Mouse (Mus musculus) forebrain, embryonic 14.5 days (tissue): ENCODE data around the gene Ano2. TPM values are rescaled to one million over a fixed set of nuclear protein-coding genes. Genes with fewer than 3 reads are reported as not detected.

Source experiments
- ATAC-seq: fragments of 200-750 bp; cut with Nextera tagmentation; 2 replicates; pipeline ENCODE4 v1.8.0; 2017; ENCODE audit warnings: mild to moderate bottlenecking, moderate library complexity
- DNase-seq: peaks from one replicate; pipeline ENCODE4 v3.0.0-alpha.2; 2015; ENCODE audit warnings: low spot score
- H3K27ac ChIP-seq: fragments of 300-500 bp; sonication (generic); 2 replicates; pipeline ENCODE4 v1.5.1; 2014; ENCODE audit warnings: low read depth, mild to moderate bottlenecking, control low read depth, low read length, moderate library complexity
- H3K27me3 ChIP-seq: fragments of 300-500 bp; sonication (generic); replicated peaks from 2 replicates; pipeline ENCODE4 v1.6.1; 2014; ENCODE audit warnings: low read length, control low read depth, mixed read lengths; ENCODE audit not compliant: control insufficient read depth, insufficient read depth
- H3K36me3 ChIP-seq: fragments of 300-500 bp; sonication (generic); 2 replicates; pipeline ENCODE4 v1.6.1; 2014; ENCODE audit warnings: low read length, control low read depth; ENCODE audit not compliant: control insufficient read depth, insufficient read depth
- H3K4me1 ChIP-seq: fragments of 300-500 bp; sonication (generic); 2 replicates; pipeline ENCODE4 v1.6.1; 2014; ENCODE audit warnings: antibody characterized with exemption, low read length, control low read depth; ENCODE audit not compliant: control insufficient read depth, insufficient read depth
- H3K4me2 ChIP-seq: fragments of 300-500 bp; sonication (generic); 2 replicates; pipeline ENCODE4 v1.6.1; 2014; ENCODE audit warnings: mild to moderate bottlenecking, control low read depth, low read length
- H3K4me3 ChIP-seq: fragments of 300-500 bp; sonication (generic); 2 replicates; pipeline ENCODE4 v1.5.1; 2014; ENCODE audit warnings: low read depth, low read length, control low read depth
- H3K9ac ChIP-seq: fragments of 300-500 bp; sonication (generic); 2 replicates; pipeline ENCODE4 v1.6.1; 2014; ENCODE audit warnings: mild to moderate bottlenecking, low read length, control low read depth, moderate library complexity
- H3K9me3 ChIP-seq: fragments of 300-500 bp; sonication (generic); replicated peaks from 2 replicates; pipeline ENCODE4 v1.6.1; 2016; ENCODE audit warnings: low read length, control low read depth, mixed read lengths; ENCODE audit not compliant: control insufficient read depth
- WGBS: fragments of 180-500 bp; shearing (Covaris S2); extraction: QIAGEN DNeasy Blood & Tissue Kit; methylation state at CpG from one replicate; pipeline ENCODE4 v1.1.7; 2014; 5-methylcytosine and 5-hydroxymethylcytosine counted together
- polyA plus RNA-seq: library from polyadenylated mRNA; unstranded; fragments of >200 nt; fragmentation: Nextera tagmentation; extraction: Ambion mirVana; gene quantifications from 2 replicates; pipeline ENCODE4 v1.2.1, GENCODE M21; 2014

Gene Ano2
- polyA plus RNA-seq, 1 experiment from 2014 or later: 0.10 TPM

DNA sequence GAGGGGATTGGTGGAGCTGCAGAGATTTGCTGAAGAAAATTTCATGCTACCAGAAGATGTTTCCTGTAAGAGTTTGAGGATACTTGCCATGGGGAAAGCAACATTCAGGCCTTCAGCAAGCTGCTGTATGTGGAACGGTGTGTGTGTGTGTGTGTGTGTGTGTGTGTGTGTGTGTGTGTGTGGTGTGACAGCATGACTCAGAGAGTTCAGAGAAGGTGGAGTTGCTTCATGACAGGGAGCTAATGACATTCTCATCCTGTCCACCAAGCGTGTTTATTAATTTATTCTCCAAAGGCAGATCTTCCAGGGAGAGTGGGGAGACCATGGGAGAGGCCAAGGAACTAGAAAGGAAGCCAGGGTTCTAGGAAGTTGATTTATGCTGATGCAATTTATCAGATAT, 26.3 kb upstream of the Ano2 start:
- Histone ChIP-seq H3K27ac (no peak overlapping the region), H3K9ac (no peak overlapping the region), H3K27me3 (no peaks in the 10 kb centered on the region), H3K9me3 (no peaks in the 10 kb centered on the region), H3K4me1 (no peaks in the 10 kb centered on the region), H3K36me3 (no peaks in the 10 kb centered on the region), H3K4me2 (no peak overlapping the region), H3K4me3 (no peak overlapping the region)
- no peak for ATAC-seq
- WGBS: 88% methylated on average over 2 of the region's 2 CpGs
- no peak for DNase-seq

DNA sequence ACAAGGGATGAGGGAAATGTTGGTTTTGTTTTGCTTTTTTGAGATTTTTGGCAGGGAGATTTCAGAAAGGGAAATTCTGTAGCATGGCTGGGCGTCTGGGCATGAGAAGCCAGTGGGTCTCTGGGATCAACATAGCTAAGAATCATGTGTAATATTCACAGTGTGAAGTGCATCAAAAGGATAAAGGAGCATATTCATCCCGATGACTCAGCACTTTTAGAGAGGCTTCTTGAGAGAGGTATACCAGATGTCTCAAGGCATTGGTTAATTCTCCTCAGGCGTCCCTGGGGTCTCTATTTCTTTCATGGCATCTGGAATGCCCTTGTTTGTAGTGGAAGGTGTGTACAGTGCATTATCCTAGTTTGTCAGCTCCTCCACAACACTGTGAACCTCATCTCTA, 18.4 kb upstream of the Ano2 start:
- 83% methylated on average over 3 of the region's 3 CpGs for WGBS
- no peaks in the 10 kb centered on the region for H3K36me3 ChIP-seq
- H3K27me3 ChIP-seq: no peaks in the 10 kb centered on the region
- H3K9me3 ChIP-seq: no peaks in the 10 kb centered on the region
- no peak for ATAC-seq
- H3K27ac ChIP-seq: no peak overlapping the region
- H3K4me2 ChIP-seq: no peak overlapping the region
- H3K4me3 ChIP-seq: no peak overlapping the region
- DNase-seq: no peak
- no peaks in the 10 kb centered on the region for H3K4me1 ChIP-seq
- no peak overlapping the region for H3K9ac ChIP-seq

DNA sequence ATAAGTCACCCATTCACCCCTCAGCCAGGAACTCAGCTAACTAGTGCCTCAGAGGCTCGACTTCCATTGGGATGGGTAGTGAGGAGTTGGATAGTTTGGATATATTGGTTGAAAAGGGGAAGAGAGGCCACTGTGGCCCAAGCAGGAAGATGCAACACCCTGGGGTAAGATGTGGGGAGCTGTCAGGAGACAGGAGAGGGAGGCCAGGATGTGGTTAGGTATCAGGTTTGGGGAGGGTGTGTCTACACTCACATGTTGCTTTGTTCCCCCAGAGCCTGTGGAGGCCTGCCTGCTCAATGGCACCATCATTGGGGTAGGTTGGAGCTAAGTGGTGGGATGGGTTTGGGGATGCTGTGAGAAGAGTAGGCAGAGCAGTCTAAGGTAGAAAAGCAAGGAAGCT, 11.7 kb upstream of the Ano2 start:
- H3K4me2 ChIP-seq: no peak overlapping the region
- H3K36me3 ChIP-seq: no peaks in the 10 kb centered on the region
- ATAC-seq: no peak
- WGBS: 62% methylated on average over 1 of the region's 1 CpGs
- H3K27ac ChIP-seq: no peak overlapping the region
- H3K27me3 ChIP-seq: no peaks in the 10 kb centered on the region
- no peaks in the 10 kb centered on the region for H3K9me3 ChIP-seq
- no peak overlapping the region for H3K4me3 ChIP-seq
- no peak for DNase-seq
- no peaks in the 10 kb centered on the region for H3K4me1 ChIP-seq
- no peak overlapping the region for H3K9ac ChIP-seq

DNA sequence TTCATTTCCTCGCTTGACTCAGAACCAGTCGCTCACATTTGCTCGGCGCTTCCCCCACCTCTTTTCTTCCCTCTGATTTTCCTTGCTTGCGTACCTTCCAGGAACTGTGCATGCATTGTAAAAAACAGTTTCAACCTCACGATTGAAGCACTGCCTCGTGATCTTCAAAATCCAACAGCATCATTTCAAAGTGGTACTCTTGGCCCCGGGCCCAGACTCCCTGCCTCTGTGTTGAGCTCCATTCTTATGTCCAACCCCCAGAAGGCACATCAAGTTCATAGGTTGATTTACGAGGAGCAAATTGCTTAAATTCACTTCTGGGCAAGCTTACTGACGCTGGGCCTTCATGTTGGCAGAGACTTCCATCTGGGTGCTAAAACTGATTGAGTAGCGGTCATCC, 9.6 kb upstream of the Ano2 start:
- no peak overlapping the region for H3K27ac ChIP-seq
- H3K36me3 ChIP-seq: no peaks in the 10 kb centered on the region
- H3K9me3 ChIP-seq: no peaks in the 10 kb centered on the region
- no peak overlapping the region for H3K4me2 ChIP-seq
- no peak for ATAC-seq
- no peak overlapping the region for H3K9ac ChIP-seq
- DNase-seq: no peak
- no peak overlapping the region for H3K4me3 ChIP-seq
- WGBS: 78% methylated on average over 11 of the region's 11 CpGs
- H3K27me3 ChIP-seq: no peaks in the 10 kb centered on the region
- no peaks in the 10 kb centered on the region for H3K4me1 ChIP-seq

DNA sequence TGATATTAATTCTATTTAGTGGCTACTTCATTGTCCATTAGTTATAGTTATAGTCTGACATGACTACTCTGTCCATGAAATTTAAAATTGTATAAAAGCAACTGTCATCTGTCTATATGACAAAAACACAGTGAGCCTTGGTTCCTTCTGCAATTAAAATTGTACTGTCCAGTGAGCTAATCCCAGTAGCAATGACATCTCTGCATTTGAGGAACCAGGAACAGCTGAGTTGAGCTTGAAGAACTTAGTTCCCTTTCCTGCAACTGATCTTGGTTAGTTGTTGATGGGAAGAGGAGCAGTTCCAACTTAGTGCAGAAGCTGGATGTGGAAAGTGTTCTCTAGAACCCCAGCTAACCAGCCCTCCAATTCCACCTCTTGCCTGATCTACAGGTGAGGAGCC, 4.8 kb upstream of the Ano2 start:
- Histone ChIP-seq H3K27me3 (no peaks in the 10 kb centered on the region), H3K9me3 (no peaks in the 10 kb centered on the region), H3K36me3 (no peaks in the 10 kb centered on the region), H3K27ac (no peak overlapping the region), H3K4me1 (peaks cover 6% of the 10 kb centered on the region), H3K9ac (no peak overlapping the region), H3K4me2 (no peak overlapping the region), H3K4me3 (no peak overlapping the region)
- DNase-seq (no peak), ATAC-seq (no peak)

DNA sequence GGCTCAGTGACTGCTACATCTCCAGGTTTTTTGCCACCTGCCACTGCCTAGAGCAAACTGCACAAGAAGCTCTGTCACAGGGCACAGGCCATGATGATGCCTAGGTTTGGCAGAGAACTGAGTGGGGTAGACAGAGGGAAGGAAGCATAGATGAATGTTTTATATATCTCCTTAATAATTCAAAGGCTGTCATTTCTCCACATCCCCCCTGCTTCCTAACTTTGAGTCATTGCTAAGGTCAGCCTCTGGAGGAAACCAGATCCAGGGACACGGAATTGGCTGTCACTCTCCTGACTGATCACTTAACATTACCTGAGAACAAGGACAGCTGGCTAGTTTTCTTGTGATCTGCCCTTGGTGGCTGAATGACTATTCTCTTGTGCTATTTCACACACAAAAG, 2.2 kb upstream of the Ano2 start:
- no peak overlapping the region for H3K4me2 ChIP-seq
- H3K27ac ChIP-seq: no peak overlapping the region
- H3K9me3 ChIP-seq: no peaks in the 10 kb centered on the region
- no peaks in the 10 kb centered on the region for H3K27me3 ChIP-seq
- no peaks in the 10 kb centered on the region for H3K36me3 ChIP-seq
- H3K9ac ChIP-seq: no peak overlapping the region
- ATAC-seq: no peak
- H3K4me3 ChIP-seq: no peak overlapping the region
- no peak for DNase-seq
- peaks cover 9% of the 10 kb centered on the region for H3K4me1 ChIP-seq
- 63% methylated on average over 1 of the region's 1 CpGs for WGBS

DNA sequence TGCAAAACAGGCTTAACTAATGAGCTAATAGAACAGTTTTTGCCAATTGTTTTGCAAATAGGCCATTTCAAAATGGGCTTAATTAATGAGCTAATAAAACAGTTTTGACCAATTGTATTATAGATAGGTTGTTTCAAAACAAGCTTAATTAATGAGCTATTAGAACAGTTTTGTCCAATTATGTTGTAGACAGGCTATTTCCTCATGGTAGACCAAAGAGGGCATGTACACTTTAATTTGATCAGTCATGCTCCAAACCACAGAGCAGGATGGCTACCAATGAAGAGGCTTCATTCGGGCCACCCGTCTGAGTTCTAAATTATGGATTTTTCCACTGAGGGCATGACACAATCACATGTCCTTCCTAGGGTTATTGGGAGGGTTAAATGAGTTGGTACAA, 10.9 kb downstream of the Ano2 start:
- H3K4me2 ChIP-seq: no peak overlapping the region
- ATAC-seq: no peak
- no peaks in the 10 kb centered on the region for H3K27me3 ChIP-seq
- no peaks in the 10 kb centered on the region for H3K36me3 ChIP-seq
- H3K27ac ChIP-seq: no peak overlapping the region
- no peaks in the 10 kb centered on the region for H3K4me1 ChIP-seq
- no peak overlapping the region for H3K9ac ChIP-seq
- H3K9me3 ChIP-seq: no peaks in the 10 kb centered on the region
- no peak overlapping the region for H3K4me3 ChIP-seq
- WGBS: 95% methylated on average over 2 of the region's 2 CpGs
- DNase-seq: no peak

DNA sequence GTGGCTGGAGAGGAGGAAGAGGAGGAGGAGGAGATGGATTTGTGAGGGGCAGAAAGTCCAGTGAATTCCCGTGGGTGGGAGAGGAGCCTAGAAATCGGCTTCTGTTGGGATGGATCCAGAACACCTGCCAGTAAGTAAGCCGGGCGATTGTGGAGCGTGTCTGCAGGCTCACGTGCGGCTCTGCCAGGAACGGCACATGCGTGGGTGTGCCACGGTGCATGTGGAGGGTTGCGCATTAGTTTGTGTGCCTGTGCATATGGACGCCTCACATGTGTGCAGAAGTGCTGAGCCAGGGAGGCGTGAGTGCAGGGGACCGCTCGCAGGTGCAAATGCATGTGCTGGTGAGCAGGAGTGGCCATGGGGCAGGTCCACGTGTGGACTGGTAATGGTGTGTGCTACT, 21.0 kb downstream of the Ano2 start:
- no peaks in the 10 kb centered on the region for H3K4me1 ChIP-seq
- H3K27ac ChIP-seq: no peak overlapping the region
- no peaks in the 10 kb centered on the region for H3K9me3 ChIP-seq
- ATAC-seq: no peak
- H3K27me3 ChIP-seq: no peaks in the 10 kb centered on the region
- no peaks in the 10 kb centered on the region for H3K36me3 ChIP-seq
- H3K4me3 ChIP-seq: no peak overlapping the region
- H3K4me2 ChIP-seq: no peak overlapping the region
- 85% methylated on average over 16 of the region's 16 CpGs for WGBS
- H3K9ac ChIP-seq: no peak overlapping the region
- DNase-seq: no peak

DNA sequence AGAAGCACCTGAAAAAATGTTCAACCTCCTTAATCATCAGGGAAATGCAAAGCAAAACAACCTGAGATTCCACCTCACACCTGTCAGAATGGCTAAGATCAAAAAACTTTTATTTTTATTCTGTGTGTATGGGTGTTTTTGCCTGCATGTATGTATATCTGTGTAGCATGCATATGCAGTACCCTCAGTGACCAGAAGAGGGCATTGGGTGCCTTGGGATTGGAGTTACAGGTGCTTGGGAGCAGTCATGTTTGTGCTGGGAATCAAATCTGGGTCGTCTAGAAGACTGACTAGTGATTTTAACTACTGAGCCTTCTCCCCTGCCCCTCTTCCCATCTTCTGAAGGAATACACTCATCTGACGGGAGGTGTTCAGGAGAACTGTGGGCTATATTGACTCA, 36.2 kb downstream of the Ano2 start:
- Histone ChIP-seq H3K36me3 (no peaks in the 10 kb centered on the region), H3K27me3 (no peaks in the 10 kb centered on the region), H3K4me2 (no peak overlapping the region), H3K4me1 (no peaks in the 10 kb centered on the region), H3K9me3 (no peaks in the 10 kb centered on the region), H3K9ac (no peak overlapping the region), H3K27ac (no peak overlapping the region), H3K4me3 (no peak overlapping the region)
- 88% methylated on average over 2 of the region's 2 CpGs for WGBS
- no peak for DNase-seq
- ATAC-seq: no peak

DNA sequence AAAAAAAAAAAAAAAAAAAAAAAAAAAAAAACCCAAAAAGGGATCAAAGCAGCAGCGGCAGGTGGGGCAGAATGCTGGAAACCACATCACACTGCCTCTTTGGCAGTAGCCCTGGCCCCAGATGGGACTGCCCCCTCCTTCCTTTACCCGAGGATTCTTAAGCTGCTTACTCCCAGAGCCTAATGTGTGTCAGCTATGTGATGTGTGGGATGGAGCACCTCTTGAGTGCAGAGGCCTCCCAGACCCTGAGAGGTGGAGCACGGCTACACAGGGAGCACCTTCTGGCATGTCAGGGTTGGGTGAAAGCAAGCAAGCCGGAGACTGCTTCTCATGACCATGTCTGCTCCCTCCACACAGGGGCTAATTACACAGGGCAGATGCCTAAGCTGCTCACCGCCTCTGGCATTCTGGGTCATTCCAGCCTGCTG, 37.3 kb downstream of the Ano2 start:
- no peak overlapping the region for H3K27ac ChIP-seq
- H3K4me1 ChIP-seq: no peaks in the 10 kb centered on the region
- H3K36me3 ChIP-seq: no peaks in the 10 kb centered on the region
- 49% methylated on average over 5 of the region's 5 CpGs for WGBS
- DNase-seq (peak; percentile 13), ATAC-seq (no peak)
- no peaks in the 10 kb centered on the region for H3K27me3 ChIP-seq
- H3K4me2 ChIP-seq: no peak overlapping the region
- no peaks in the 10 kb centered on the region for H3K9me3 ChIP-seq
- no peak overlapping the region for H3K9ac ChIP-seq
- H3K4me3 ChIP-seq: no peak overlapping the region
